Mouse (Mus musculus): ENCODE measurements at regions not wholly inside any gene's neighbourhood (a gene's known extent, or its start where the extent isn't known, plus 50 kb on each side); places are given as distances from the start of the nearest gene placed in this dataset.

- no peak for TF ChIP-seq CTCF (conservative IDR thresholded peaks at IDR 0.05)
- Histone ChIP-seq H3K27ac (no peak overlapping the region), H3K4me3 (no peak overlapping the region)
- DNase-seq (ENCODE audit: low spot score in 2 of 2) = no peak
Measured at GRCm38 (mm10) chr4:83997079-83997478, 471.7 kb downstream of the Ccdc171 start.

DNA sequence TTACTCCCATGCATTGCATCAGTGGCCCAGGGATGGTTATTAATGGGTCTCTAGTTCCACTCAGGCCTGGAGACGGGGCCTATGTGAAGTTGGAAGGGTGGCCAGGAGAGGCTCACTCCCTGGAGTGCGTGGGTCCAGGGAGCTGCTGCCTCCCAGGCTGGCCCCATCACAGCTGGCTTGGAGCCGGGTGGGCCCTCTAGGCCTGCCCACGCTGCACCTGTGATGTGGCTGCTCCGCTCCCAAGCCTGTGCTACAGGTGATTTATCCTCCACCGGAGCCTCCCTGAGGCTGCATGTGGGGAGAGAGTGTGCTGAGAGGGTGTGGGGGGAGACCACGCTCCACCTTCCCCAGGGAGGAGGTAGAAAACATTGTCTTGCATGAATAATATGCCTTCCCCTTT, 476.3 kb downstream of the Ccdc171 start:
- DNase-seq (ENCODE audit: low spot score in 2 of 2) = no peak
- Histone ChIP-seq H3K4me3 (no peak overlapping the region), H3K27ac (no peak overlapping the region)
- no peak for TF ChIP-seq CTCF (conservative IDR thresholded peaks at IDR 0.05)

- TF ChIP-seq CTCF (conservative IDR thresholded peaks at IDR 0.05) = no peak
- no peak overlapping the region for H3K27ac ChIP-seq
- no peak overlapping the region for H3K4me3 ChIP-seq
- no peak for DNase-seq (ENCODE audit: low spot score in 2 of 2)
Measured at GRCm38 (mm10) chr4:84004055-84004778, 478.9 kb downstream of the Ccdc171 start.

- no peak overlapping the region for H3K4me3 ChIP-seq
- no peak for DNase-seq (ENCODE audit: low spot score in 2 of 2)
- no peak overlapping the region for H3K27ac ChIP-seq
- no peak for TF ChIP-seq CTCF (conservative IDR thresholded peaks at IDR 0.05)
Measured at GRCm38 (mm10) chr4:84004786-84005382, 479.5 kb downstream of the Ccdc171 start.

GRCm38 (mm10) chr4:84011941-84012340, 486.6 kb downstream of the Ccdc171 start:
- TF ChIP-seq CTCF (conservative IDR thresholded peaks at IDR 0.05) = no peak
- no peak overlapping the region for H3K4me3 ChIP-seq

DNA sequence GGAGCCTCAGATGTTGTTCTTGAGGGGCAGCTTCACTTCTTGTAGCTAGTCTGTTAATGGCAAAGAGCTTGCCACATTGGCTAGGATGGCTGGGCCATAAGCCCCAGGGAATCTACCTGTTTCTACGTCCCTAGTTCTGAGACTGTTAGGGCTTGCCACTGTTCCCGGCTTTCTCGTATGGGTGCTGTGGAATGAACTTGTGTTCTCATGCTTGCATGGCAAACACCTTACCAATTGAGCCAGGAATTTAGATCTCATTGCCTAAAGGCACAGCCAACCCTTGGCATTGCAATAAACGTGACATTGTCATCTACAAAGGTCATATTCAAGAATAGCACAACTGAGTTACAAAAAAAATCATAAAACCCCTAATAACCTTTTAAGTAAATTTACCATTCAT, 489.8 kb downstream of the Ccdc171 start:
- Histone ChIP-seq H3K27ac (no peak overlapping the region), H3K4me3 (no peak overlapping the region)
- TF ChIP-seq CTCF (conservative IDR thresholded peaks at IDR 0.05) = no peak
- no peak for DNase-seq (ENCODE audit: low spot score in 2 of 2)

More at GRCm38 (mm10) chr4:84011941-84012340, 486.6 kb downstream of the Ccdc171 start:
- no peak for DNase-seq (ENCODE audit: low spot score in 2 of 2)
- no peak overlapping the region for H3K27ac ChIP-seq

GRCm38 (mm10) chr4:84015552-84016169, 490.3 kb downstream of the Ccdc171 start:
- no peak for TF ChIP-seq CTCF (conservative IDR thresholded peaks at IDR 0.05)
- DNase-seq (ENCODE audit: low spot score in 2 of 2) = no peak
- no peak overlapping the region for H3K4me3 ChIP-seq
- H3K27ac ChIP-seq = no peak overlapping the region

- no peak overlapping the region for H3K4me3 ChIP-seq
- no peak for DNase-seq (ENCODE audit: low spot score in 2 of 2)
- TF ChIP-seq CTCF (conservative IDR thresholded peaks at IDR 0.05) = no peak
- no peak overlapping the region for H3K27ac ChIP-seq
Measured at GRCm38 (mm10) chr4:84018135-84018534, 492.8 kb downstream of the Ccdc171 start.

- Histone ChIP-seq H3K27ac (no peak overlapping the region), H3K4me3 (no peak overlapping the region)
- TF ChIP-seq CTCF (conservative IDR thresholded peaks at IDR 0.05) = no peak
- DNase-seq (ENCODE audit: low spot score in 2 of 2) = no peak
Measured at GRCm38 (mm10) chr4:84018774-84019173, 493.4 kb downstream of the Ccdc171 start.

DNA sequence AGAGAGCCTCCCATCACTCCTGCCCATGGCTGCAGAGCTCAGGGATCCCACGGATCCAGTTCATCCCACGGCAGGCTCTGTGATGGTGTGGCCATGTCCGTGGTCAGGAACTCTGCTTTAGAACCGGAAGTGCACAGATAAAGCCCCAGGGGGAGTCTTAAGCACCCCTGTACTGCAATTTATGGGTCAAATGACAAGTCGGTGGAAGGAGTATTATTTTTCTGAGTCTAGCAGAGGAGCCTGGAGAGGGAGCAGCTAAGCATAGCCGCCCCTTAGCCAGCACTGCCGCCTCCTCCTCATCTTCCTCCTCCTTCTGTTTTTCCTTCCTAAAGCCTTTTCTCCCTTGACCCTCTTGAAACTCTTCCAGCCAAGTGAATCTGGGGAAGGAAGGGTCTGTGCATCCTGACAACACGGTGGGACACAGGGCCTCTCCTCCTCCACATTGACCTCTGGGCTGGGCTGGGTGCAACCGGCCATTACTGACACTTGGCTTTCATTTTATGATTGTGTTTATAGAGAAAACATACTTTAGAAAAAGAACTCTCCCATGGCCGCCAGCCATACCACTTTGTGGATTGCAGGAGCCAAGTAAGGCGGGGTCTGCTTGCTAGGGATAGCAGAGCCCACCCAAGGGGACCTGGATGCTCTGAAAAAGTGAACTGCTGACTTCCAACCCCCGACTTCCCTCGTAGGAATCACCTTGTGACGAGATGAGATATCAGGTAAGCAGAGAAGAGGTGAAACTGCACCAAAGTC, 494.3 kb downstream of the Ccdc171 start:
- DNase-seq (ENCODE audit: low spot score in 2 of 2) = no peak
- H3K27ac ChIP-seq = no peak overlapping the region
- no peak for TF ChIP-seq CTCF (conservative IDR thresholded peaks at IDR 0.05)

GRCm38 (mm10) chr4:84020692-84021091, 495.3 kb downstream of the Ccdc171 start:
- DNase-seq (ENCODE audit: low spot score in 2 of 2) = no peak
- no peak overlapping the region for H3K27ac ChIP-seq
- H3K4me3 ChIP-seq = no peak overlapping the region
- TF ChIP-seq CTCF (conservative IDR thresholded peaks at IDR 0.05) = no peak

More for the DNA sequence above, 494.3 kb downstream of the Ccdc171 start:
- no peak overlapping the region for H3K4me3 ChIP-seq

DNA sequence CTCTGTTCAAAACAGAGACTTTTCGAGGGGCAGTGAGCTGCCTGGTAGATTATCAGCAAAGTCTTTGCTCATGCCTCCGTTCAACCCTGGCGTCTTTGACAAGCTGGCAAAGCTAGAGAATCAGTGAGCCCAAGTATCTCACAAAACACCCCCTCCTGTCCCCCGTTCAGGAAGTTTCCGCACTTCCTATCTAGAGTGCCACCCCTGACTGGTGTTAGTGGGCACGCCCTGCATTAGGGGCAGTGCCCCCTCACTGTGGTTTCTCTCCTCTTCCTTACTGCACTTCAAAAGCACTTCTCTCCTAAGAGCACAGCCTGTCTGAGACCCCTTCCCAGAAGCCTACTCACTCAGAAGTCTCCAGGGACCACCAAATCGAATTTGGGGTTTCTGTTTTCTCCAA, 497.0 kb downstream of the Ccdc171 start:
- no peak for DNase-seq (ENCODE audit: low spot score in 2 of 2)
- Histone ChIP-seq H3K27ac (no peak overlapping the region), H3K4me3 (no peak overlapping the region)
- TF ChIP-seq CTCF (conservative IDR thresholded peaks at IDR 0.05) = no peak

- no peak for TF ChIP-seq CTCF (conservative IDR thresholded peaks at IDR 0.05)
- Histone ChIP-seq H3K4me3 (no peak overlapping the region), H3K27ac (no peak overlapping the region)
- no peak for DNase-seq (ENCODE audit: low spot score in 2 of 2)
Measured at GRCm38 (mm10) chr4:84026144-84026543, 500.8 kb downstream of the Ccdc171 start.

Measured in layer of hippocampus, adult 2 months (tissue).